Mouse (Mus musculus) cortical plate, adult 2 months (tissue): ENCODE measurements around the gene Mxi1. TPM values are rescaled to one million over a fixed set of nuclear protein-coding genes. Genes with fewer than 3 reads are reported as not detected.

ENCODE experiments used
- H3K27ac ChIP-seq: fragments of 200-500 bp; 2 replicates; pipeline ENCODE4 v1.5.1; 2012; ENCODE audit warnings: low read length, control low read depth, inconsistent platforms; ENCODE audit not compliant: insufficient read depth
- H3K4me1 ChIP-seq: fragments of 200-500 bp; 2 replicates; pipeline ENCODE4 v1.6.1; 2011; ENCODE audit warnings: low read length; ENCODE audit not compliant: control insufficient read depth, insufficient read depth
- H3K4me3 ChIP-seq: fragments of 200-500 bp; 2 replicates; pipeline ENCODE4 v1.5.1; 2011; ENCODE audit warnings: mild to moderate bottlenecking, low read length, control low read depth; ENCODE audit not compliant: insufficient read depth
- CTCF ChIP-seq: fragments of 200-500 bp; IDR thresholded peaks from 2 replicates; pipeline ENCODE4 v1.5.1; 2011; ENCODE audit warnings: mild to moderate bottlenecking, control low read depth, low read length; ENCODE audit not compliant: insufficient read depth; ENCODE audit errors: extremely low read depth
- POLR2A ChIP-seq: fragments of 200-500 bp; IDR thresholded peaks from 2 replicates; pipeline ENCODE4 v1.6.1; 2011; ENCODE audit warnings: mild to moderate bottlenecking, low read length, control low read depth; ENCODE audit not compliant: insufficient read depth; ENCODE audit errors: extremely low read depth
- polyA plus RNA-seq: library from polyadenylated mRNA; depleted of rRNA; stranded (reverse); fragments of >200 nt; gene quantifications from 2 replicates; pipeline ENCODE4 v1.2.3, GENCODE M21; 2012

Mxi1 gene
- polyA plus RNA-seq, 1 experiment, result 81.0 TPM

- no peak overlapping the region for H3K27ac ChIP-seq
- TF ChIP-seq CTCF, result no peak
- TF ChIP-seq POLR2A, result no peak
These were observed 11.0 kb downstream of the Mxi1 start for GRCm38 (mm10) chr19:53321273-53321672.

GRCm38 (mm10) chr19:53322438-53323048 is 12.2 kb downstream of the Mxi1 start:
- Histone ChIP-seq H3K4me1 (peaks cover 6% of the 10 kb centered on the region), H3K4me3 (no peak overlapping the region), H3K27ac (no peak overlapping the region)
- no peak for TF ChIP-seq CTCF
- TF ChIP-seq POLR2A, result no peak

More at GRCm38 (mm10) chr19:53321273-53321672, 11.0 kb downstream of the Mxi1 start:
- H3K4me3 ChIP-seq, result no peak overlapping the region
- peaks cover 4% of the 10 kb centered on the region for H3K4me1 ChIP-seq

- TF ChIP-seq POLR2A (no peak), CTCF (no peak)
- Histone ChIP-seq H3K4me1 (peaks cover 6% of the 10 kb centered on the region), H3K27ac (no peak overlapping the region), H3K4me3 (peak overlapping the region; percentile 64)
These were observed 14.5 kb downstream of the Mxi1 start for GRCm38 (mm10) chr19:53324866-53325265.

DNA sequence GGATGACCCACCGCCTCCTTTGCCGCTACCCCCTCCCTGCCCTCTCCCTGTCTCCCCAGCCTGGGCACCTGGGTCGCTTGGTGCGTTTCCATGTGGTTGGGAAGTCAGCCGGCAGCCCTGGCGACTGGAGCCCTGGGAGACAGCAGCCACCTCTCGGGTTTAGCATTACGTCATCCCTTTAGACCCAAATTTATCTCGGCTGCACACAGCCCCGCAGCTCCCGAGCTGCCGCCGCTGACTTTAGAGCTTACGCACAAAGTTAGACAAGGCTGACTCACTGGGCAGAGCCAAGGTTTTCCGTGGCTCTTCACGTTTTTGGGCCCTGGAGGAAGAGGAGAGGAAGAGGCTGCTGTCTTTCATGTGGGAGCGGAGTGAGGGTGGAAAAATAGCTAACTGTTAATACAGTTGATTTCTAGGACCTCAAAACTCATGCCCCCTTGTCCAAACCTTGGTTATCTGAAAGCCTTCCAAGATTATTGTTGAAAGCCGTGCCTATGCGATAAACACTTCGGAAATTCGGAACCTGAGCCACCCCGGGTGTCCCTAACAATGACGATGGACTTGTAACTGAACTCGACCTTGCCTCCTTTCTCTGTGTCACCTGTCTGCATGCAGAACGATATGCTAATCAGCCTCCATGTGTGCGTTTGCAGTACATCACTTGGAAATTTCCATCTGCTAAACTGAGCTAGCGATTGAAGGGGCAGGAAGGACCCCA is 15.4 kb downstream of the Mxi1 start:
- peak overlapping the region; percentile 64 for H3K27ac ChIP-seq
- peaks cover 8% of the 10 kb centered on the region for H3K4me1 ChIP-seq
- TF ChIP-seq CTCF (no peak), POLR2A (peak; percentile 85)
- H3K4me3 ChIP-seq, result peak overlapping the region; percentile 64

- H3K27ac ChIP-seq, result no peak overlapping the region
- H3K4me3 ChIP-seq, result no peak overlapping the region
- peaks cover 8% of the 10 kb centered on the region for H3K4me1 ChIP-seq
- TF ChIP-seq CTCF, result no peak
- TF ChIP-seq POLR2A, result no peak
These were observed 17.8 kb downstream of the Mxi1 start for GRCm38 (mm10) chr19:53328116-53328515.

DNA sequence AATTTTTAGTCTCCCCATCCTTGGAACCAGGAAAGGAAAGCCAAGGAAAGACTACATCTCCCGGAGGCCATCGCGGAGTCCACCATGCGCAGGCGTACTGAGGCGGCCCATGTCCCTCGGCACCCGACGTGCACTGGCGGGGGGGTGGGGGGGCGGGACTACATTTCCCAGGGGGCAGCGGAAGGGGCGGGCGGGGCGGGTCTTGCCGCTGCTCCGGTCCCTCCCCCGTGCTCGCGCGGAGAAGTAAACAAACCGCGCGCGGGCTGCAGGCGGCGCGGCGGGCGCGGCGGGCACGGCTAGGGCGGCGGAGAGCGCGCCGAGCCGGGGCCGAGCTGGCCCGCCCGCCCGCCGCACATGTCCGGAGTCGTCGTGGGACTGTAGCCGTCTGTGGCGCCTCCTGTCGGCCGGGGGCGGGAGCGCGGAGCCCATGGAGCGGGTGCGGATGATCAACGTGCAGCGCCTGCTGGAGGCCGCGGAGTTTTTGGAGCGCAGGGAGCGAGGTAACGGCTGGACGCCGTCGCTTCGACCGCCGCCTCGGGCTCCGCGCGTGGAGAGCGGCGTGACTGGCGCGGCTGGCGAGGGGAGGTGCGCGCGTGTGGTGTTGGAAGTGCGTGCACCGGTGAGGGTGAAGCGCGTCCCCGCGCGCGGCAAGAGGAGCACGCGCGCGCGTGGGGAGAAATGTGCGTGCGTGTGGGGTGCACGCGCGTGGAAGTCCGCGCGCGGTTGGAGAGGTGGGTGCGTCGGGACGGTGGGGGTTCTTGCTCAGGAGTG is 19.1 kb downstream of the Mxi1 start:
- 0 out of 2 replicates have a peak, but pooled peaks have one; percentile 17 for TF ChIP-seq CTCF
- TF ChIP-seq POLR2A, result no peak
- Histone ChIP-seq H3K4me3 (peak overlapping the region; percentile 91), H3K27ac (peak overlapping the region; percentile 89), H3K4me1 (peaks cover 8% of the 10 kb centered on the region)

GRCm38 (mm10) chr19:53329992-53330381 is 19.7 kb downstream of the Mxi1 start:
- TF ChIP-seq POLR2A (0 out of 2 replicates have a peak, but pooled peaks have one; percentile 31), CTCF (no peak)
- peak overlapping the region; percentile 89 for H3K27ac ChIP-seq
- H3K4me1 ChIP-seq, result peaks cover 7% of the 10 kb centered on the region
- peak overlapping the region; percentile 91 for H3K4me3 ChIP-seq

DNA sequence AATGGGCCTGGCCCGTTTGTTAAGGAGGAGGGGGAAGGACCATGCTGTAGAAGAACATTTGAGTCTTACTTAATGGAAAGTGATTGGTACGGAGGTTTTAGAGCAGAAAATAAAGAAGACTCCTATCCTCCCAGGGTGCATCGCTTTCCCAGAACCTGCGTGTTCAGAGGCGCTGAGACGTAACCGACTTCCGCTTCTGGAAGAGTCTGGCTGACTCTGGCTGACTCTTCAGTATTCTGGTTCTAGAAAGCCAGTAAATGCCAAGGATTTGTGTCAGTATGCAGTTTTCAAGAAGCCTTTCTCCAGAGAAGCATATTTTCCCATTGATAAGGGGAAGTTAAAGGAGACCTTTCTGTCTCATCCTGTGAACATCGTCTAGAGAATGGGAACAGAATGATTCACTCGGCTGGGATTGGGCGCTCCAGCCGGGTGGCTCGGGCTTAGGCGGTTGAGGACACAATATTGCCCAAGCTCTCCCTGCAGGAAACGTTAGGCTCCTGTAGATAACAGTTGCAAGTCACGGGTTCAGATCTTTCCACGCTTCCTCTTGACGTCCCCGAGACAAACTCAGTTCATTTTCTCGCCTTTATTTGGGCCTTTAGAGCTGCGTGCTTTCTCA is 21.7 kb downstream of the Mxi1 start:
- Histone ChIP-seq H3K4me1 (peaks cover 2% of the 10 kb centered on the region; the same call in 1 of the 2 replicates), H3K4me3 (no peak overlapping the region), H3K27ac (no peak overlapping the region)
- TF ChIP-seq CTCF (no peak), POLR2A (no peak)

DNA sequence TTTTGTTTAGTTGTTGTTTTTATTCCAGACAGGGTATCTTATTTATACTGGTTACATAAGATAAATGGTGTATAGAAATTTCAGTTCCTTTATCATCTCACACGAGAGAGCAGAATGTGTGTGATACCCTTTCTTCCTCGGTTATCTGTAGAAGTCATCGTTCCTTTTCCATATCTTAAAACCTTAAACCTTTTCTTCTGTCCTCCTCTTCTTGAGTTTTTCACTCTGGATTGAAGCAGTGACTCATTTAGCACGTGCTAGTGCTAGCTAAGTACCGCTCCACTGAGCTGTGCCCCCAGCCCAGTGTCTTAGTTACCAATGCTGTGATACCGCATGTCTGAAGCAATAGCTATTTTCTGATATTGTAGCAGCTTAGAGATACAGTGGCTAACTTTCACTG is 23.4 kb downstream of the Mxi1 start:
- Histone ChIP-seq H3K4me1 (peaks cover 2% of the 10 kb centered on the region; the same call in 1 of the 2 replicates), H3K27ac (no peak overlapping the region), H3K4me3 (no peak overlapping the region)
- TF ChIP-seq CTCF, result no peak

DNA sequence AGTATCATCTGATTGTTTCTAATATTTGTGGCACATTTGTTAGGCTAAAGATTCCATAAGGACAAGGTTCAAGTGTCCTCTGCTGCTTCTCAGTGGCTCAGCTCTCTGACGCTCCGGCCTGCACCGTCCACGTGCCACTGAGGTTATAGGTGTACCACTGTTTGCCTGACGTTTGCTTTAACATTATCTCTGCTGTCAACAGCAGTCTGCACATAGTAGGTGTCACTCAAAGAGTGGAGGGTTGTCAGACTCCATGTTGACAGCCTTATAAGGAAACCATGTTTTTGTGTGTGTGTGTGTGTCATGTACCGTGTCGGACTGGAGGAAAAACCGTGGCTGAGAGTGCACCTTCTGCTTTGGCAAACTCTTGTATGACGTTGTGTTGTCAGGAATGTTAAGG is 24.9 kb downstream of the Mxi1 start:
- no peak for TF ChIP-seq POLR2A
- TF ChIP-seq CTCF, result no peak
- Histone ChIP-seq H3K27ac (no peak overlapping the region), H3K4me3 (no peak overlapping the region), H3K4me1 (peaks cover 2% of the 10 kb centered on the region; the same call in 1 of the 2 replicates)
